Mouse (Mus musculus): ENCODE measurements at regions not wholly inside any gene's neighbourhood (a gene's known extent, or its start where the extent isn't known, plus 50 kb on each side); places are given as distances from the start of the nearest gene placed in this dataset.

DNA sequence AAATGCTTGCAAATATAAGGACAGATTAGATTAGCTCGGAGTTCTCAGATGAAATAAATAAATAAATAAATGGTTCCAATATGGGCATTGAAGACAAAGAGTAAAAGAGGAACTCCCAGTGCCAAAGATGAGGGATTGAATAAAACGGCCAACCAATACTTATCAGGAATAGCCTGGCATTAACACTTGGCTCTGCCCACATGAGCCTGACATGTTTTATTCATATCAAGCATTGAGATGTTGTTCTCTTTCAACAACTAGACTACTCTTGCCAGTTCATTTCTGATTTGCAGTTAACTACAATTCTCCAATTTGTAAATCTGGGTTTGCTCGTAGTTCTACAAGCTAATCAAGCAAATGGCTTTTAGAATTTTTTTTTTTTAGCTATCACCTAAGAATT, 546.4 kb downstream of the Efnb2 start:
- Histone ChIP-seq H3K27me3 (ENCODE audit: control insufficient read depth, insufficient read depth, low read length, poor library complexity, severe bottlenecking) (no peaks in the 10 kb centered on the region), H3K4me1 (ENCODE audit: control insufficient read depth, insufficient read depth, low read length) (no peaks in the 10 kb centered on the region), H3K9ac (ENCODE audit: low read depth, poor library complexity, severe bottlenecking) (no peak overlapping the region), H3K27ac (ENCODE audit: insufficient read depth, low read length) (no peak overlapping the region), H3K9me3 (replicated peaks; ENCODE audit: control insufficient read depth, insufficient read depth, low read length, poor library complexity, severe bottlenecking) (no peaks in the 10 kb centered on the region), H3K36me3 (ENCODE audit: control insufficient read depth, insufficient read depth, low read length, poor library complexity, severe bottlenecking) (no peaks in the 10 kb centered on the region), H3K4me3 (ENCODE audit: low read depth, low read length) (no peak overlapping the region)
- TF ChIP-seq CTCF (IDR thresholded peaks at IDR 0.05; ENCODE audit: low read depth, low read length) (no peak), EP300 (IDR thresholded peaks at IDR 0.05; ENCODE audit: insufficient read depth, low read depth, low read length) (no peak), POLR2A (IDR thresholded peaks at IDR 0.05; ENCODE audit: insufficient read depth, low read length) (no peak)

DNA sequence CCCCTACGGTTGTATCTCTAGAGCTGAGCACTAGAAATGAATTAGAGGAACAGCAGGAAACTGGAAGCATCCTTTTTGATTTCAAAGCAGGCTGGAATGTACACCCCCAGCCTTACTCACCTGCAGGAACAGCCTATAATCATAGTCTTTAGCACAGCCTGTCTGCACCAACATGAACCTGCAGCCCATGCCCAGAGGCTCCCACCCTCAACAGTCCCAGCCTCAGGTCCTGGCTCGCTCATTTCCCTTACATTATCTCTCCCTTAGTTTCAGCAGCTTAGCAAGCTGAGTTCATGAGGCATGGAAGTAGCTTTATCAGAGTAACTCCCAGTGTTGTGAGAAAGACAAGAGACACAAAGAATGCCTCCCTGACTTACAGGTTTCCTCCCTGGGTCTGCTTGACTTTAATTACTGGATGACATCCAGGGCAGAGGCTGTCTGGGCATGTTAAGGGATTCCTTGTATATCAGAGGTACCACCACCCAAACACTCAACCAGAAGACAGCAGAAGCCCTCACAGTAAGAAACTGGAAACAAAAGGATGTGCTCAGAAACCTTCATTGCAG, 551.2 kb downstream of the Efnb2 start:
- no peak for TF ChIP-seq EP300 (IDR thresholded peaks at IDR 0.05; ENCODE audit: insufficient read depth, low read depth, low read length)
- TF ChIP-seq CTCF (IDR thresholded peaks at IDR 0.05; ENCODE audit: low read depth, low read length), result no peak
- TF ChIP-seq POLR2A (IDR thresholded peaks at IDR 0.05; ENCODE audit: insufficient read depth, low read length), result no peak
- no peaks in the 10 kb centered on the region for H3K36me3 ChIP-seq (ENCODE audit: control insufficient read depth, insufficient read depth, low read length, poor library complexity, severe bottlenecking)
- no peaks in the 10 kb centered on the region for H3K4me1 ChIP-seq (ENCODE audit: control insufficient read depth, insufficient read depth, low read length)
- H3K27ac ChIP-seq (ENCODE audit: insufficient read depth, low read length), result no peak overlapping the region
- H3K27me3 ChIP-seq (ENCODE audit: control insufficient read depth, insufficient read depth, low read length, poor library complexity, severe bottlenecking), result no peaks in the 10 kb centered on the region
- no peaks in the 10 kb centered on the region; the same call in 1 of the 2 replicates for H3K9me3 ChIP-seq (replicated peaks; ENCODE audit: control insufficient read depth, insufficient read depth, low read length, poor library complexity, severe bottlenecking)
- no peak overlapping the region for H3K4me3 ChIP-seq (ENCODE audit: low read depth, low read length)
- H3K9ac ChIP-seq (ENCODE audit: low read depth, poor library complexity, severe bottlenecking), result no peak overlapping the region

DNA sequence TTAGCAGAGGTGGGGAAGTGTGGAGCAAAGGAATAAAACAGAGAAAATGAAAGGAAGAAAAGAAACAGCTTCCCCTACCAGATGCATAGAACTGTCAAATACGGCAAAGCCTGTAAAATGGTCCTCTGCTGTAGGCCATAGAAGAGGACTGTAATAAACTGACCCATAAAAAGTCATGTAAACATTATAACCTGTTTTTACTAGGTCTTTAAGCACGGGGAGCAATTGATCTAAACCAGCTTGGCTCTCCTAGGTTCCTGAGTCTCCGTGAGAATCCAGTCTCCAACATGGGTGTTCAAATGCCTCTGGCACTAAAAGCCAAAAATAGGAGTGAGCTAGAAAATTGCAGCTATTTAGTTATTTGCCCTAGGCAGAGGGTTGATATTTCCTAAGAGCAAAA, 557.5 kb downstream of the Efnb2 start:
- Histone ChIP-seq H3K4me1 (ENCODE audit: control insufficient read depth, insufficient read depth, low read length) (no peaks in the 10 kb centered on the region), H3K9ac (ENCODE audit: low read depth, poor library complexity, severe bottlenecking) (no peak overlapping the region), H3K36me3 (ENCODE audit: control insufficient read depth, insufficient read depth, low read length, poor library complexity, severe bottlenecking) (no peaks in the 10 kb centered on the region), H3K9me3 (replicated peaks; ENCODE audit: control insufficient read depth, insufficient read depth, low read length, poor library complexity, severe bottlenecking) (no peaks in the 10 kb centered on the region), H3K27ac (ENCODE audit: insufficient read depth, low read length) (no peak overlapping the region), H3K27me3 (ENCODE audit: control insufficient read depth, insufficient read depth, low read length, poor library complexity, severe bottlenecking) (no peaks in the 10 kb centered on the region), H3K4me3 (ENCODE audit: low read depth, low read length) (no peak overlapping the region)
- no peak for TF ChIP-seq POLR2A (IDR thresholded peaks at IDR 0.05; ENCODE audit: insufficient read depth, low read length)
- no peak for TF ChIP-seq CTCF (IDR thresholded peaks at IDR 0.05; ENCODE audit: low read depth, low read length)
- TF ChIP-seq EP300 (IDR thresholded peaks at IDR 0.05; ENCODE audit: insufficient read depth, low read depth, low read length), result no peak

DNA sequence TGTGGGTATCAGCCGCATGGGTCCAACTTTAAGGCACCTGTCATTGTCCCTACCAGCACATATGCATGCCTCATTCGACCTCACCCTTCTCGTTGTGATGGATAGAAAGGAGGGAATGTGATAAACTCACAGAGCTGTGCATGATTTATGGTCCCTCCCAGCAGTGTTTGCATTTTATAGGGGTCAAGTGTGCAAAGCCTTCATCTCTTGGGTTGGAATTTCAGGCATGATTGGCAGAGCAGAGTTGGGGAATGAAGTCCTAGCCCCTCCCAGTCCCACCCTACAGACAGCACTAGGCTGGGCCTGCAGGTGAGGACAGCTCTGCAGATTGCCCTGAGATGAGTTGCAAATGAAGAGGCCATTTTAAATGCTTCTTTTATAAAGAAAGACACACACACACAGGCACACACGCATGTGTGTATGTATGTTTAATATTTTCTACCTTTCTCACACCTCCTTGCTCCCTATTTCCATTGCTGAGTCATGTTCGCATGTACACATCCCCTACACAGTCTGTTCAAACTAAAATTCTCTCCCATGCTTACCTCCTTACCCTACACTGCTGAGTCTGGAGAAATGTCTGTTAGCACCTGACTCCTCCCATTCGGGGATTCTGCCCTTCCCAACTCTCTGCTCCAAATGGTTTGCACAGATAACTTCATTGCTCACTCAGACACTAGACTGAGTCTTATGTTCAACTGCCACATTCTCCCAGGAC, 558.9 kb downstream of the Efnb2 start:
- Histone ChIP-seq H3K27ac (ENCODE audit: insufficient read depth, low read length) (no peak overlapping the region), H3K9me3 (replicated peaks; ENCODE audit: control insufficient read depth, insufficient read depth, low read length, poor library complexity, severe bottlenecking) (no peaks in the 10 kb centered on the region), H3K4me1 (ENCODE audit: control insufficient read depth, insufficient read depth, low read length) (no peaks in the 10 kb centered on the region), H3K9ac (ENCODE audit: low read depth, poor library complexity, severe bottlenecking) (no peak overlapping the region), H3K27me3 (ENCODE audit: control insufficient read depth, insufficient read depth, low read length, poor library complexity, severe bottlenecking) (no peaks in the 10 kb centered on the region), H3K36me3 (ENCODE audit: control insufficient read depth, insufficient read depth, low read length, poor library complexity, severe bottlenecking) (no peaks in the 10 kb centered on the region), H3K4me3 (ENCODE audit: low read depth, low read length) (no peak overlapping the region)
- TF ChIP-seq EP300 (IDR thresholded peaks at IDR 0.05; ENCODE audit: insufficient read depth, low read depth, low read length), result no peak
- TF ChIP-seq CTCF (IDR thresholded peaks at IDR 0.05; ENCODE audit: low read depth, low read length), result no peak
- no peak for TF ChIP-seq POLR2A (IDR thresholded peaks at IDR 0.05; ENCODE audit: insufficient read depth, low read length)

DNA sequence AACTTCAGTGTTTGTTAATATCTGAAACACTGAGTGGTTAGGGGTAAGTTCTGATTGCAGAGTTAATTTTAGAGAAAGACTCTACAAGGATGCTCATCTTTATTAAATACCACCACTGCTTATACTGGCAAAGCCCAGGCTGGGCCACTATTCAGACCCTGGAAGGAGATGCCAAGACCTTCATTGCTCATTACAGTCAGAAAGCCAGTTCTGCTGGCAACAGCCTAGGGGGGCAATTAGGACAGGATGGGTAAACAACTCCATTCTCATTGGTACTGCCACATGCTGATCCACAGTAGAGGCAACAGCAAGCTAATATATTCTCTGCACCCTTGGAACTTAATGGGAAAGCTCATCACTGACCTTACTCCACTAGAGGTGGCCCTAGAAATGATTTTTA, 568.5 kb downstream of the Efnb2 start:
- H3K9me3 ChIP-seq (replicated peaks; ENCODE audit: control insufficient read depth, insufficient read depth, low read length, poor library complexity, severe bottlenecking), result no peaks in the 10 kb centered on the region
- H3K9ac ChIP-seq (ENCODE audit: low read depth, poor library complexity, severe bottlenecking), result no peak overlapping the region
- no peak overlapping the region for H3K27ac ChIP-seq (ENCODE audit: insufficient read depth, low read length)
- H3K36me3 ChIP-seq (ENCODE audit: control insufficient read depth, insufficient read depth, low read length, poor library complexity, severe bottlenecking), result no peaks in the 10 kb centered on the region
- H3K4me1 ChIP-seq (ENCODE audit: control insufficient read depth, insufficient read depth, low read length), result no peaks in the 10 kb centered on the region
- no peaks in the 10 kb centered on the region for H3K27me3 ChIP-seq (ENCODE audit: control insufficient read depth, insufficient read depth, low read length, poor library complexity, severe bottlenecking)
- no peak overlapping the region for H3K4me3 ChIP-seq (ENCODE audit: low read depth, low read length)
- TF ChIP-seq EP300 (IDR thresholded peaks at IDR 0.05; ENCODE audit: insufficient read depth, low read depth, low read length), result no peak
- no peak for TF ChIP-seq CTCF (IDR thresholded peaks at IDR 0.05; ENCODE audit: low read depth, low read length)

DNA sequence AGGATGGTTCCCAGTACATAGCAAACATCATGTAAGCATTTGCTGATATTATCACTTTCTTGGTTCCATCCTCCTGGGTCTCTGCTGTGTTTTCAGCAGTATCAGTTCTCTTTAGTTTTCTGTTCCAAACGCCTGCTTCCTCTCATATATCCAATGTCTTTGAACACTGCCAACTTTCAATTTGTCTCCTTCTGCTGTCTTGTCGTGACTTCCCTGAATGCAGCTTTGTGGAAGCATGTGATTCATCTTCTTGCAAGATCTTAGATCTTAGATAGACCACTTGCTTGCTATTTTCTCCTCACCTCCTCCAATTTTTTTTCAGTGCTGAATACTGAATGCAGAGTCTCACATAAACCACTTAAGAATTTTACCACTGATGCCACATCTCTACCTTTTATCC, 576.4 kb downstream of the Efnb2 start:
- no peak overlapping the region for H3K4me3 ChIP-seq (ENCODE audit: low read depth, low read length)
- H3K4me1 ChIP-seq (ENCODE audit: control insufficient read depth, insufficient read depth, low read length), result no peaks in the 10 kb centered on the region
- no peak overlapping the region for H3K9ac ChIP-seq (ENCODE audit: low read depth, poor library complexity, severe bottlenecking)
- no peak for TF ChIP-seq POLR2A (IDR thresholded peaks at IDR 0.05; ENCODE audit: insufficient read depth, low read length)
- TF ChIP-seq EP300 (IDR thresholded peaks at IDR 0.05; ENCODE audit: insufficient read depth, low read depth, low read length), result no peak
- TF ChIP-seq CTCF (IDR thresholded peaks at IDR 0.05; ENCODE audit: low read depth, low read length), result no peak
- no peaks in the 10 kb centered on the region for H3K27me3 ChIP-seq (ENCODE audit: control insufficient read depth, insufficient read depth, low read length, poor library complexity, severe bottlenecking)
- no peaks in the 10 kb centered on the region for H3K36me3 ChIP-seq (ENCODE audit: control insufficient read depth, insufficient read depth, low read length, poor library complexity, severe bottlenecking)
- H3K9me3 ChIP-seq (replicated peaks; ENCODE audit: control insufficient read depth, insufficient read depth, low read length, poor library complexity, severe bottlenecking), result 0 out of 2 replicates have a peak, but pooled peaks cover 2% of the 10 kb centered on the region
- H3K27ac ChIP-seq (ENCODE audit: insufficient read depth, low read length), result no peak overlapping the region
